Mouse (Mus musculus) forebrain, embryonic 13.5 days (tissue): ENCODE results near the gene Cgnl1. TPM values are rescaled to one million over a fixed set of nuclear protein-coding genes. Genes with fewer than 3 reads are reported as not detected.

ENCODE experiments used
- ATAC-seq: fragments of 200-750 bp; cut with Nextera tagmentation; 2 replicates; pipeline ENCODE4 v1.8.0; 2017
- H3K27ac ChIP-seq: fragments of 300-500 bp; sonication (generic); 2 replicates; pipeline ENCODE4 v1.5.1; 2015; ENCODE audit warnings: inconsistent platforms, mild to moderate bottlenecking, moderate library complexity
- H3K27me3 ChIP-seq: fragments of 300-500 bp; sonication (generic); 2 replicates; pipeline ENCODE4 v1.6.1; 2015; ENCODE audit warnings: mild to moderate bottlenecking, inconsistent platforms
- H3K36me3 ChIP-seq: fragments of 300-500 bp; sonication (generic); 2 replicates; pipeline ENCODE4 v1.6.1; 2015; ENCODE audit warnings: mild to moderate bottlenecking, inconsistent platforms; ENCODE audit not compliant: poor library complexity, severe bottlenecking
- H3K4me1 ChIP-seq: fragments of 300-500 bp; sonication (generic); 2 replicates; pipeline ENCODE4 v1.6.1; 2015; ENCODE audit warnings: inconsistent platforms
- H3K4me2 ChIP-seq: fragments of 300-500 bp; sonication (generic); 2 replicates; pipeline ENCODE4 v1.6.1; 2015; ENCODE audit warnings: inconsistent platforms, mild to moderate bottlenecking, moderate library complexity
- H3K4me3 ChIP-seq: fragments of 300-500 bp; sonication (generic); 2 replicates; pipeline ENCODE4 v1.5.1; 2015; ENCODE audit warnings: mild to moderate bottlenecking, inconsistent platforms
- H3K9ac ChIP-seq: fragments of 300-500 bp; sonication (generic); 2 replicates; pipeline ENCODE4 v1.6.1; 2015; ENCODE audit warnings: mild to moderate bottlenecking, inconsistent platforms
- H3K9me3 ChIP-seq: fragments of 300-500 bp; sonication (generic); replicated peaks from 2 replicates; pipeline ENCODE4 v1.6.1; 2016; ENCODE audit warnings: inconsistent platforms
- WGBS: fragments of 180-500 bp; shearing (Covaris S2); methylation state at CpG from one replicate; pipeline ENCODE4 v1.1.7; 2015; 5-methylcytosine and 5-hydroxymethylcytosine counted together
- polyA plus RNA-seq: library from polyadenylated mRNA; unstranded; fragments of >200 nt; fragmentation: Nextera tagmentation; extraction: Ambion mirVana; gene quantifications from 2 replicates; pipeline ENCODE4 v1.2.1, GENCODE M21; 2015

The Cgnl1 gene
- polyA plus RNA-seq, 1 experiment from 2014 or later: 4.0 TPM

DNA sequence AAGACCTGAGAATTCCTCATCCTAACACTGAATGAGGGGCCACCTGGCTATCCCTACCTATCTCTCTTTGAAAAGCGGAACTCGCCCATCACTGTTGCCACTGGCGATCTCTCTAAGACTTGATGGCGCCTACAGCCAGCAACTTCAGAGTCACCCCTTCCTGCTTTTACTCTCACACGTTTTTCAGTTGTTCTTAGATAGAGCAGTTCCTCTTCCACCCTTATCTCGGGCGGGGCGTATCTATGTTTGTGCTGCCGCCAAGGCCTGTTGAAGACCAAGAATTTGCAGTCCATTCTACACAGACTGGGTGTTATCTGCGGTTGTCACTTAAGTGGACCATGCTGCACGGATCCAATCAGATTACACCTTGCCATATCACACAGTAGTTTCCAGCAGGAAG, 62.2 kb downstream of the Cgnl1 start:
- Histone ChIP-seq H3K9me3 (no peaks in the 10 kb centered on the region), H3K4me3 (no peak overlapping the region), H3K4me1 (no peaks in the 10 kb centered on the region), H3K27ac (no peak overlapping the region), H3K9ac (no peak overlapping the region), H3K4me2 (no peak overlapping the region), H3K27me3 (no peaks in the 10 kb centered on the region), H3K36me3 (no peaks in the 10 kb centered on the region)
- ATAC-seq: no peak
- 92% methylated on average over 11 of the region's 11 CpGs for WGBS

- no peak for ATAC-seq
- Histone ChIP-seq H3K4me1 (no peaks in the 10 kb centered on the region), H3K4me3 (no peak overlapping the region), H3K9ac (no peak overlapping the region), H3K27ac (no peak overlapping the region), H3K36me3 (no peaks in the 10 kb centered on the region), H3K27me3 (no peaks in the 10 kb centered on the region), H3K9me3 (no peaks in the 10 kb centered on the region), H3K4me2 (no peak overlapping the region)
- 88% methylated on average over 7 of the region's 7 CpGs for WGBS
These were observed 63.4 kb downstream of the Cgnl1 start for GRCm38 (mm10) chr9:71707989-71708388.

DNA sequence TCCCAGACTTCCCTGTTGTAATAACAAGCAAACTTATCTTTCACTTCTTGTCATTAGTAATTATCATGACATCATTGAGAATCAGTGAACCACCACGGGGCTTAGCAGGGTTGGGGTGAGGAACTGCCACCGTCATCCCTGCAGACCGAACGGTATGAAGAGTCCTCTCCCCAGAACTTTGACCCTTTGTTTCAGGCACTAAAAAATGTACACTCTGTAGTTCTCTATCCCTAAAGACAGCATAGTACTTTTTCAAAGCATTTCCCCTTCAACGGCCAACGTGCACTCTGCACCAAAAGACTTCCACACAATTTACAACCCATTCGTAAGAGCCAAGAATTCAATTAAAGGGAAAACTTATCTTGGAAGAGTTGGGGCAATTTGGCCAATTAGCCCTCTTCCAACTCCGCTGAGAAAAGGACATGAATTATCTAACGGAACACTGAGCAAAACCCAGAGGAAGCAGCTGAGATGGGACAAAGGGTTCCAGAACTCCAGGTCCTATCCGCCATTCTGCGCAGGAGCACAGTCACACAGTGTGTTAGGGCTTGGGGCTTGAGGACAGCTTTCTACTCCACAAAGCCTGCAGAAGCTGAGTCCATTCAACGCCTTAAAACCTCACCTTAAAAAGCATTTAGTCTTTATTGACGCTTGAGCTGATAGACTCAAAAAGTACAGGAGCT, 66.9 kb downstream of the Cgnl1 start:
- no peaks in the 10 kb centered on the region for H3K9me3 ChIP-seq
- H3K27me3 ChIP-seq: no peaks in the 10 kb centered on the region
- H3K9ac ChIP-seq: no peak overlapping the region
- no peaks in the 10 kb centered on the region for H3K36me3 ChIP-seq
- no peak overlapping the region for H3K4me3 ChIP-seq
- H3K4me1 ChIP-seq: no peaks in the 10 kb centered on the region
- WGBS: 75% methylated on average over 13 of the region's 13 CpGs
- no peak overlapping the region for H3K27ac ChIP-seq
- H3K4me2 ChIP-seq: no peak overlapping the region
- no peak for ATAC-seq

DNA sequence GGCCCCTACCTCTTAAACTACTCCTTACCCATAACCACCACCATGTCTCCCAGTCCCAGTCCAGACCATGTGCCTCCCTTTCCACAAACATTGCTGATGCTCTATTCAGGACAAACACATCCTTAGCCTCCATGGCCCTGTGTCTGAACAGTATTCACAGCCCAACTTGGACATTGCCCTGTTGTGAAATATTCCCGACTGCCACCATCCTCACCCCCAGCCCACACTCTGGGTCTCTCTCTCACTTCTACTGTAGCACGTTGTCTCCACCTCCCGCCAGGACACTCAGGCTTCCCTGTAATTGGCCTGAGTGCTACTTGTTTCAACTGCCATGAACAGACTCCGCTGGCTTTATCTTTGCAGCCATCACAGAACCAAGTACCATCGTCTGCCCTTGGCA, 72.3 kb downstream of the Cgnl1 start:
- ATAC-seq: no peak
- no peaks in the 10 kb centered on the region for H3K9me3 ChIP-seq
- no peaks in the 10 kb centered on the region for H3K36me3 ChIP-seq
- no peak overlapping the region for H3K4me3 ChIP-seq
- no peaks in the 10 kb centered on the region; the same call in 1 of the 2 replicates for H3K27me3 ChIP-seq
- H3K4me1 ChIP-seq: no peaks in the 10 kb centered on the region
- 84% methylated on average over 5 of the region's 5 CpGs for WGBS
- no peak overlapping the region for H3K4me2 ChIP-seq
- H3K27ac ChIP-seq: no peak overlapping the region
- H3K9ac ChIP-seq: no peak overlapping the region

DNA sequence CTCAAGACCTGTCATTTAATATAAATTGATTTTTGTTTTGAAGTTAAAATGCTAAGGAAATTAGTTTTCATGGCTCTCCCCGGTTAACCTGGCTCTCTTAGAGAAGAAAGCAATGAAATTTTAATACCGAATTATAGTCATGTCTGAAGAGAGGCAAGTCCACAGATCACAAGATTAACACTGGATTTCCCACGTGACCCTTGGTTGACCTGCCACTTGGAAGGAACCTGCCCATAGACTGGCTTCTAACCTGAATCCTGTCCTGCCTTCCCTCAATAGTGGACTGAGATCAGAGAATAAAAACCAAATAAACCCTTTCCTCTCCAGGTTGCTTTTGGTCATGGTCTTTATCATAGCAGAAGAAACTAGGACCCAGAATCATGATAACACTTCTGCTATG, 73.3 kb downstream of the Cgnl1 start:
- Histone ChIP-seq H3K4me2 (no peak overlapping the region), H3K27me3 (no peaks in the 10 kb centered on the region; the same call in 1 of the 2 replicates), H3K36me3 (no peaks in the 10 kb centered on the region), H3K4me1 (no peaks in the 10 kb centered on the region), H3K4me3 (no peak overlapping the region), H3K9ac (no peak overlapping the region), H3K9me3 (no peaks in the 10 kb centered on the region), H3K27ac (no peak overlapping the region)
- ATAC-seq: no peak
- WGBS: 84% methylated on average over 3 of the region's 3 CpGs

DNA sequence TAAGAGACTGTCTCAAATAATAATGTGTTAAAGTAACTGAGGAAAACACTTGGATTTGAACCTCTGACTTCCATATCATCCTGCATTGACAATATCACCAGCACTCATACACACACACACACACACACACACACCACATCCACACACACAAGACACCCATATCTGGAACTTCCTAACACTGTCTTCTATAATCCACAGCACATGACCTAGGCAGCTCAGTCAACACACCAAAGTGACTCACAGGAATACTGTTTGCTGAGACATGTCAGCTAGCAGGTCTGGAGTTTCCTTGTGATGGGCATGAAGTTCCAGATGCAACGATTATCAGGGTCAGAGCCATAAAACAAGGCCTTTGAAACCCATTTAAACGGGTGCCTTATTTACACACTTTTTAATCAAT, 74.2 kb downstream of the Cgnl1 start:
- H3K9me3 ChIP-seq: no peaks in the 10 kb centered on the region
- H3K9ac ChIP-seq: no peak overlapping the region
- 90% methylated on average over 2 of the region's 2 CpGs for WGBS
- H3K4me3 ChIP-seq: no peak overlapping the region
- H3K27me3 ChIP-seq: no peaks in the 10 kb centered on the region; the same call in 1 of the 2 replicates
- H3K4me2 ChIP-seq: no peak overlapping the region
- ATAC-seq: no peak
- no peak overlapping the region for H3K27ac ChIP-seq
- no peaks in the 10 kb centered on the region for H3K4me1 ChIP-seq
- H3K36me3 ChIP-seq: no peaks in the 10 kb centered on the region

- Histone ChIP-seq H3K9me3 (no peaks in the 10 kb centered on the region), H3K9ac (no peak overlapping the region), H3K4me1 (no peaks in the 10 kb centered on the region), H3K4me3 (no peak overlapping the region), H3K27ac (no peak overlapping the region), H3K36me3 (no peaks in the 10 kb centered on the region), H3K27me3 (no peaks in the 10 kb centered on the region; the same call in 1 of the 2 replicates), H3K4me2 (no peak overlapping the region)
- ATAC-seq: no peak
- WGBS: 91% methylated on average over 6 of the region's 6 CpGs
These were observed 74.6 kb downstream of the Cgnl1 start for GRCm38 (mm10) chr9:71696762-71697161.

DNA sequence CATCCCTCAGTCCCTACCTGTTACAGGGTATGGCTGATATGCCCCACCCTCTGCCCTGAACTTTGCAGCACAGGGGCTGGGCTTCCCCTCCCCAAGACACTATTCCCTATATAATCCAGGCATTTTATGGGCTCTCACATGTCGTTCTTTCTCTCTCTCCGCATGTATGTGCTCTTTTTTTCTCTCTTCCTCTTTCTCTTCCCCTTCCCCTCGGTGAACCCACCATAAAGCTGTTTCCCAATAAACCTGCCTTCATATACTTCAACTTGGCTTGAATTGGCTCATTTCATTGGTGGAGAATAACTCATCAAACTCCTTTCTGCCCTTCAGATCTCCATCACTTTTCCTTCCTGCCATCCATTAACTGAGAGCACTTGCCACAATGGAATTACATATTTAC, 76.3 kb downstream of the Cgnl1 start:
- H3K4me3 ChIP-seq: no peak overlapping the region
- no peak overlapping the region for H3K9ac ChIP-seq
- no peaks in the 10 kb centered on the region for H3K36me3 ChIP-seq
- no peaks in the 10 kb centered on the region; the same call in 1 of the 2 replicates for H3K27me3 ChIP-seq
- no peak overlapping the region for H3K4me2 ChIP-seq
- H3K27ac ChIP-seq: no peak overlapping the region
- WGBS: 87% methylated on average over 3 of the region's 3 CpGs
- H3K9me3 ChIP-seq: no peaks in the 10 kb centered on the region
- no peak for ATAC-seq
- no peaks in the 10 kb centered on the region for H3K4me1 ChIP-seq

DNA sequence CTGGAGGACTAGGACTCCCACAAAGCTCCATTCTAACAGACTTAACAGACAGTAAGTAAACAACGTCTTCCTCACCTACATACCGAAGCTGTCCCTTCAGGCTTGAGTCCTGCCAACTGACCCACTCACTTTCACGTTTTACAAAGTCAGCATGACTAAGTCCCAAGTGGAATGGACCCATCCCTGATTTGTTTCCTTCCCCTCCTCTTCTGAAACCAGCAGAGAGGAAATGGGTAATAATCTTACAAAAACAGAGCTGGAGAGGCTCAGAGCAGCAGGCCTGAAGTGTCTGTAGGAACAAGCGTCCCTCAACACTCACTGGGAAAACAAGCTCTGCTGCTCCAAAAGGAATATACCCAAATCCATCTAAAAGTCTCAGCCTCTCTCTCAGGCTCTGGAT, 77.2 kb downstream of the Cgnl1 start:
- no peaks in the 10 kb centered on the region for H3K9me3 ChIP-seq
- H3K4me3 ChIP-seq: no peak overlapping the region
- H3K9ac ChIP-seq: no peak overlapping the region
- no peak overlapping the region for H3K4me2 ChIP-seq
- H3K27me3 ChIP-seq: no peaks in the 10 kb centered on the region; the same call in 1 of the 2 replicates
- WGBS: 64% methylated on average over 4 of the region's 4 CpGs
- no peak overlapping the region for H3K27ac ChIP-seq
- no peaks in the 10 kb centered on the region for H3K4me1 ChIP-seq
- no peak for ATAC-seq
- H3K36me3 ChIP-seq: no peaks in the 10 kb centered on the region

DNA sequence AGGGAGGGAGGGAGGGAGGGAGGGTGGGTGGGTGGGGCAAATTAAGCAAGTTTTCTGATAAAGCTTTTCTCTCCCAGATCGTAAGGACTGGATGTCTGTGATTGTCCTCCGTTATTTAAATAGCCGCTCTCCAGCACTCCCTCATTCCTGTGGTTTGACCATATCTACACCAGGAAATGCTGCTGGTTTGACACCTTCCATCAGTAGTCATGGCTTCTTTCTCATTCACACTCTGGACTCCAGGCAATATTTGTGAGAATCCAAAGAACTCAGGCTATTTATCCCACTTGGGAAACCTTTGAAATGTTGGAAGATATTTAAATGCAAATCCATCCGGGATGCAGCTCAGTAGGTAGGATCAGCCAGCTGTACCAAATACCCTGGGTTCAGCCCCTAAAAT, 77.6 kb downstream of the Cgnl1 start:
- 48% methylated on average over 4 of the region's 4 CpGs for WGBS

GRCm38 (mm10) chr9:71692165-71692564, 79.2 kb downstream of the Cgnl1 start:
- no peaks in the 10 kb centered on the region for H3K9me3 ChIP-seq
- no peak for ATAC-seq
- H3K4me3 ChIP-seq: no peak overlapping the region
- no peak overlapping the region for H3K27ac ChIP-seq
- H3K4me2 ChIP-seq: no peak overlapping the region
- 72% methylated on average over 7 of the region's 7 CpGs for WGBS
- no peaks in the 10 kb centered on the region; the same call in 1 of the 2 replicates for H3K27me3 ChIP-seq
- H3K9ac ChIP-seq: no peak overlapping the region
- no peaks in the 10 kb centered on the region for H3K36me3 ChIP-seq
- H3K4me1 ChIP-seq: no peaks in the 10 kb centered on the region

More for the DNA sequence above, 77.6 kb downstream of the Cgnl1 start:
- H3K36me3 ChIP-seq: no peaks in the 10 kb centered on the region
- no peaks in the 10 kb centered on the region for H3K4me1 ChIP-seq
- no peak overlapping the region for H3K4me3 ChIP-seq
- H3K9ac ChIP-seq: no peak overlapping the region
- H3K27ac ChIP-seq: no peak overlapping the region
- no peak for ATAC-seq
- H3K27me3 ChIP-seq: no peaks in the 10 kb centered on the region; the same call in 1 of the 2 replicates
- H3K9me3 ChIP-seq: no peaks in the 10 kb centered on the region
- H3K4me2 ChIP-seq: no peak overlapping the region

GRCm38 (mm10) chr9:71689369-71690073, 81.9 kb downstream of the Cgnl1 start:
- Histone ChIP-seq H3K4me1 (no peaks in the 10 kb centered on the region), H3K27ac (no peak overlapping the region), H3K9ac (no peak overlapping the region), H3K4me2 (no peak overlapping the region), H3K27me3 (no peaks in the 10 kb centered on the region), H3K9me3 (no peaks in the 10 kb centered on the region), H3K36me3 (no peaks in the 10 kb centered on the region), H3K4me3 (no peak overlapping the region)
- ATAC-seq: no peak
- 80% methylated on average over 2 of the region's 2 CpGs for WGBS
